ENCODE assay signal across 1 mouse cellular context in genomic region chr4:130359486-130360237, GRCm38 (mm10).
TF ChIP-seq lines count a peak whose summit lies in the region.

Gene Zcchc17, minus strand, starts transcription at chr4:130359943.
Gene Snrnp40, plus strand, starts transcription at chr4:130360132.

TF ChIP-seq in MEL, 35 proteins besides CTCF, POLR2A, EP300 and RAD21 (continued from another document):
- no peak for TF ChIP-seq POLR2AphosphoS5 (IDR thresholded peaks at IDR 0.05; ENCODE audit: borderline replicate concordance, low read depth, low read length)
- 0 out of 2 replicates have a peak, but pooled peaks have one; percentile 54 for TF ChIP-seq UBTF (IDR thresholded peaks at IDR 0.05; ENCODE audit: borderline replicate concordance, insufficient read depth, low read depth, low read length)
- peak; percentile 57; the same call in 1 of the 2 replicates for TF ChIP-seq ELF1 (IDR thresholded peaks at IDR 0.05; ENCODE audit: low read depth, low read length)
- TF ChIP-seq MAZ (IDR thresholded peaks at IDR 0.05; ENCODE audit: low read depth, low read length) = 0 out of 2 replicates have a peak, but pooled peaks have one; percentile 44
- no peak for TF ChIP-seq GABPA (IDR thresholded peaks at IDR 0.05; ENCODE audit: low read depth, low read length)
- TF ChIP-seq ZC3H11A (IDR thresholded peaks at IDR 0.05; ENCODE audit: low read depth, low read length) = no peak
- TF ChIP-seq GATA1 (IDR thresholded peaks at IDR 0.05; ENCODE audit: low read depth, low read length) = no peak
- TF ChIP-seq ETS1 (IDR thresholded peaks at IDR 0.05; ENCODE audit: low read depth, low read length) = 0 out of 2 replicates have a peak, but pooled peaks have one; percentile 18
